Mouse (Mus musculus) embryo, embryonic 10.5 days (tissue): ENCODE measurements around the gene Zfp609.
"Not testable (repeated sequence)": the region's sequence is repeated elsewhere in the genome, so short reads cannot be mapped to it uniquely, and the experiment has no call there.

Experiments used
- DNase-seq: peaks from one replicate; pipeline ENCODE4 v3.0.0-alpha.2; 2015; ENCODE audit warnings: low spot score

Zfp609 gene

DNA sequence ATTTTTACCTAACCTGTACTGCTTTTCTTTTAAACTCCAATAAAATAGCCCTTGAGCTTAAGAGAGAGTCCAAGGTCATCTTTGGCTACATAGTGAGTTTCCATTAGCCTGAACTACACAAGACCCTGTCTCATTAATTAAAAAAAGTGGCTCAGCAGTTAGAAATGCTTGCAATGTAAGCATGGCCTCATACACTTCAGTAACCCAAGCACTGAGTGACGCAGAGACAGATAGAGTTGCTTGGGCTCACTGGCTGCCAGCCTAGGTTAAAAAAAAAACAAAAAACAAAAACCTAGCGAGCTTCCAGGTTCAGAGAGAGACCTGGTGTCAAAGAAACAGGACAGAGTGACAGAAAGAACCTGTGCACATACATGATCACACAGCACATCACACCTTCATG, 14.5 kb downstream of the Zfp609 start:
- no peak for DNase-seq

DNA sequence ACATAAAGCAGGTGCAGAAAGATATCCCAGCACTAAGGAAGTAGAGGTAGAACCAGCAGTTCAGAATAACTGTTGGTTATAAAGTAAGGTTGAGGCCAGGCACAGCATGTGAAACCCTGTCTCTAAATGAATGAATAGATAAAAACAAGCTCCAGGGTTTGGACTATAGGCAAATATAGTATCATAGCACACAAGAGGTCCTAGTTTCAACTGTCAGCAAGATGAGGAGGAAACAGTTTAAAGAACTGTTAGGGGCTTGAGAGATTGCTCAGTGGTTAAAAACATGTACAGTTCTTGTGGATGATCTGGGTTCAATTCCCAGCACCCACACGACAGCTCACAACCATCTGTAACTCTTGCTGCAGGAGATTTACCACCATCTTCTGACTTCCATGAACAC, 15.6 kb downstream of the Zfp609 start:
- no peak for DNase-seq

DNA sequence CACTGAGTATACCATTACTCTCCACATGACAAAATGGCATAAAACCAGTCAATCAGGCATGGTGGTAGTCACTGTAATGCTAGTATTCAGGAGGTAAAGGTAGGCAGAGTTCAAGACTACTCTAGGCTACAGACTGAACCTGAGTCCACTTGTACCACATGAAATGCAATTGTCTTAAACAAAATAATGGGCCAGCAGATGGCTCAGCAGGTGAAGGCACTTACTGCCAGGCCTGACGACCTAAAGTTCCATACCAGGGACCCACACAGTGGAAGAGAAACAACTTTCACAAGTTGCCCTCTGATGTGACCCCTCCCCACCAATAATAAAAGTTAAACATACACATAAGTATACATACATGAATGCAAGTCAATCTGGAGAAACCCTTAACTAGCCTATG, 19.5 kb downstream of the Zfp609 start:
- DNase-seq, result no peak

DNA sequence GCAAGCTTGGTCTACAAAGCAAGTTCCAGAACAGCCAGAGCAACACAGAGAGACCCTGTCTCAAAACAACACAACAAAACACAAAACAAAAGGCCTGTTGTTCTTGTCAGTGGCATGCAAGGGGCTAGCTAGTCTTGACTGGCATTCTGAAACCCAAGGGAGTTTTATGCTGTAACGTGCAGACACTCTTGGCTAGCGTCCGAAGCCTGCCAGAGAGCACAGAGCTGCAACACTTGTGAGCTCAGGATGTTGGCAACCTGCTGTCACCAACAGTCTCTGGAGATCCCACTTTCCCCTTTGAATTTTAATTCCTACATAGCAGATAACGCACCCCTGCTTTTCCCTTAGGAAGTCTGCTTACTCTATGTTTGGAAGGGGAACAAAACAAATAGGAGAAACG, 20.1 kb downstream of the Zfp609 start:
- DNase-seq, result no peak

DNA sequence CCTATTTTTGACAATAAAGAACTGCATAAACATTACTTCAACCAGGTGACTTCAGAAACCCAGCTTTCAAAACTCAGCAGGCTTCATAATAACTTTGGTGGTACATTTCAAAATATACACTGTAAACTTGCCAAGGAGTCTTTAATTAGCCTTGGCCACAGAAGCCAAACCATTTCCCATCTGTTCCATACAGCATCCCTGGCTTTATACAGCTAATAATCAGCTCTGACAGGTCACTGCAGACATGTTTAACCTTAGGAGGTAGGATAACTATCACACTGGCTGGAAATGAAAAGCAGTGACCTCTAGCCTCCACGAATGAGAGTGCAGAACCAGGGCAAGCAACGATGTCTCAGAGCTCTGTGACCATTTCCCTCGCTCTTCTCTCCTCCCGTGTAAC, 27.6 kb downstream of the Zfp609 start:
- no peak for DNase-seq

DNA sequence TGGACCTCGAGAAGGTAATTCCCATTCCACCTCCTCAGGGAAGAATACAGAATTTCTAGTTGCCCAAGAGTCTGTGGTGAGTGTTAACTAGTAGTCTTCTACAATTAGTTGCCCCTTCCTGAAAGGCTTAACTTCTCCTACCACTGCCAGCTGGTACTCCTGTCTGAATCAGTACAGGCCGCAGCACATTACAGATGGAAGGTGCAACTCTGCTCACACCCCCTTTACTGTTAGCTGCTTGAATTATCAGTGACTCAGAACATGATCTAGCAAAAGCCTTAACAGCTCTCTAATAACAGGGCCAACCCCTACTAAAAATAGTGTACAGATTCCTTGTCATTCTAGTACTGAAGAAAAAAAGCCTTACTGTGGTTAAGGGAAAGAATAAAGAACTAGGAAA, 31.7 kb downstream of the Zfp609 start:
- DNase-seq, result no peak

DNA sequence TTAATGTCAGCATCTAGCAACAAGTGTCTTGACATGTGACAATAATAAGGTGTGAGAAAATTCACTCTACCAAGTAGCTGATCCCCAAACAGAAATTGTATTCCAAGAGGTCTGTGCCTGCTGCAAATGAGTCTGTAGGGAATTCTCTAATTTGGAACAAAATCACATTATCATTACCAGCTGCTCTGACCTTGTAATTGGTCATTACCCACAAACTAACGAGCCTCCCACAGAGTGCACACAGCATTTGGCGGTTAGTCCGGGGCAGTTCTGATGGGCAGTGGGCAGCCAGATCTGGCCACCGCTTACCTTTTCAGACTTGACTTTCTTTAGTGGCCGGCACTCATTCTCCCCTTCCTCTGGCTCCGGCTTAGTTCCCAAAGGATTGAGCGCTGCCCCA, 33.1 kb downstream of the Zfp609 start:
- DNase-seq, result no peak

DNA sequence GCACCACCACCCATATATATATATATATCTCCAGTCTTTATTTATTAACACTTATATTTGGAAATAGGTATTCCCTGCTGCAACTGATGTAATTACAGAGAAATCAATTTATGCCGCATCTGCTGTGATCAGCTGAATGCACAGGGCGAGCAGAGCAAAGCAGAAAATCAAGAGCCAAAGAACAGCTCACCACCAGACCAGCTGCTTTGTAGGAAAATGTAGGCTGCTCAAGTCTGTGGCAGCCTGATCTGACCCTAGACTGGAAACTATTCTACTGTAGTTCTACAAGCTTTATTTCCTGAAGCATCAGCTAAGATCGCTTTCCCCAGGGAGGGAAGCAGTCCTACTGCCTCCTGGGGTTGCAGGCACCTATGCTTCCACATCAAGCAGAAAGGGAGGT, 33.9 kb downstream of the Zfp609 start:
- DNase-seq, result no peak

DNA sequence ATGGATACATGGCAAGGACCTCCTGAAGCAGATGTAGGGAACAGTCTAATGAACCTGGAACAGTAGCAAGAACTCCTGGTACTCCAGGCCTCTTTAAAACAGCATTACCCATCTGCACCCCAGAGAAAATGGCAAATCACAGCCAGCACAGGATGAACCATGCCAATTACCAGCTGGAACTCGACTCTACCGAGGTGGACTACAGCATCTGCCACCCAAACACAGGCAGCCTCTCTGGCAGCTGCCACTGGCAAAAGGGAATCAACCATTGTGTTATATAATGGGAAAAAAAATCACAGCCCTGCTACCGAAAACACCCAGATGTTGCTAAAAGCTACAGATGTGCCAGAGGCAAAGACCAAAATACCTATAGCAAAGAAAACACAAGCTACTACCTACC, 34.3 kb downstream of the Zfp609 start:
- no peak for DNase-seq

DNA sequence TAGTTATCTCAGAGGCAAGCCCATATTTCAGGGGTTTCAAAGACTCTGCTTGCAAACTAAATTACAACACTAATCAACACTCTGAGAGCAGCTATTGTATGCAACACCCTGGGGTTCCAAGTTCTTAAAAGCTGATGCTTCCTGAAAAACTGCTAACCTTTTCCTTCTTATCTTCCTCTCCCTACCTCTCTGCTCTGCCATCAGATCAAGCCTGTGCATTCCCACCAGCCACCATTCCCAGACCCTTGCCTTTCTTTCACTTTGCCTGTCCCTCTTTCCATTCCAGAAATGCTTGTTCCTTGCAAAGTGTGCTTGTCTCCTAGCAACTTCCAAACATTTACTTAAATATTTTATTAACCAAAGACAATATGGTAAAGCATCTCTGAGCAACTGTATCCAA, 35.5 kb downstream of the Zfp609 start:
- DNase-seq, result no peak

DNA sequence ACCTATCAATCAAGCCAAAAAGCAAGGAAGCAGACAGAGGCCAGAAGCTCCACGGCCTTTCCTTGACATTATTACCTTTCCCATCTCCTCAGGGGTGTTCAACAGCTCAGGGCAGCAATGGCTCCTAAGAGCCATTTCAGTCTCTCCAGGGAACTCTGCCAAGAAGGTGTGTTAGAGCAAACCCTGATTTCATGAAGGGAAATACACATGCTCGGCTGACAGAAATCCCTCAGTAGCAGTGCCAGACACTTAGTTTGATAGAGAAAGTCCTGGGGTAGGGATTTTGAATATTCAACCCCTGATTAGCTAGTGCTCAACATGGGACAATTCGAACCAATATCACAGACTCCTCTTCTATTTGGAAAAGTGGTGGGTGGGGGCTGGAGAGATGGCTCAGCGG, 36.3 kb downstream of the Zfp609 start:
- no peak for DNase-seq

DNA sequence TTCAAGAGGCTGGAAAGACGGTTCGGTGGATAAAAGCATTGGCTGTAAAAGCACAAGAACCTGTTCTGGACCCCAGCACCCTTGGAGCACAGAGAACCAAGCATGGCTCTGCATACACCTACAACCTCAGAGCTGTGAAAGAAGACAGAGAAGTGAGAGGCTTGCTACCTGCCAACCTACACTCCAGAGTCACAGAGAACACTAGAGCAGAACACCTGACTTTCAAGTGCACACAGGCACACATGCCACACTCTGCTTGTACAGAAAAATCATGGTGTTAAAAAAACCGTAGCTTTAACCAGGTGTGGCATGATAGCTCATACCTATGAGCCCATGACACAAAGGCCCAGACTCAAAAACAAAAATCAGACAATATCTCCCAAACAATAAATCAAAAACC, 37.6 kb downstream of the Zfp609 start:
- DNase-seq, result no peak

DNA sequence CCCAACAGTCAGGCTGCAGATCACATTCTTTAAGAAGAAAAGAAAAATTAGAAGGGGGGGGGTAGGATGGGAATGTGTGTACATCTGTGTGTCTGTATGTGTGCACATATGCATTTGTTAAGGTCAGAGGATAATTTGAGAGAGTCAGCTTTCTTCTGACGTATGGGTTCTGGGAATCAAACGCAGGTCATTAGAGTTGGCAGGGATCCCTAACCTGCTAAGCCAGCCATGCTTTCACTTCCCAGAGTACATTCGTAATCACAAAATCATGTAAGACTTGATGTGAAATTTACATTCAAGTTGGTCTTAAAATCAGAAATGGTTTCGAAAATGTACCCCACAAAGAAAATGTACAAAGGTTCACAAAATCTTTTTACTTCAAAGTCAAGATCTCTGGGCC, 38.8 kb downstream of the Zfp609 start:
- DNase-seq, result no peak

DNA sequence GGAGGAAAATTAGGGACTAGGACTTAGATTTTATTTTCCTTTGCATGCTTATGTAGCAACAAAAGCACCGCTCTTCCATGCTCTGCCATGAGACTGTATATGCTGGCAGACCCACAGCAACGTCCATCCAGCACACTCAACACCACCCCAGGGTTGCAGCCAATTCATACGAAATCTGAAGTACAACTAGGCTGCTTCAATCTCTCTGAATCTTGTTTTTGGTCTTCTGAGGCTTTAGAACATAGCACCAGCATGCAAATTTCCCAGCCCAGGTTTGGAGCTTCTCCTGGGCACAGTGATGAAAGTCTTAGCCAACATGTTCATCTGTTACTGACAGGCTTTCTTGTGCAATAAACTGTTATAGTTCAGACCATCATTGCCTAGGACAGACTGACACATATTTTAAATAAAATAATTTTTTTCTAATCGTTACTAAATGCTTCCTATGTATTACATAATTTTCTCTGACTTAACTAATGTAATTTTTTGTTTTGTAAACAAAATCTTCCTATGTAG, 39.5 kb downstream of the Zfp609 start:
- DNase-seq, result no peak

DNA sequence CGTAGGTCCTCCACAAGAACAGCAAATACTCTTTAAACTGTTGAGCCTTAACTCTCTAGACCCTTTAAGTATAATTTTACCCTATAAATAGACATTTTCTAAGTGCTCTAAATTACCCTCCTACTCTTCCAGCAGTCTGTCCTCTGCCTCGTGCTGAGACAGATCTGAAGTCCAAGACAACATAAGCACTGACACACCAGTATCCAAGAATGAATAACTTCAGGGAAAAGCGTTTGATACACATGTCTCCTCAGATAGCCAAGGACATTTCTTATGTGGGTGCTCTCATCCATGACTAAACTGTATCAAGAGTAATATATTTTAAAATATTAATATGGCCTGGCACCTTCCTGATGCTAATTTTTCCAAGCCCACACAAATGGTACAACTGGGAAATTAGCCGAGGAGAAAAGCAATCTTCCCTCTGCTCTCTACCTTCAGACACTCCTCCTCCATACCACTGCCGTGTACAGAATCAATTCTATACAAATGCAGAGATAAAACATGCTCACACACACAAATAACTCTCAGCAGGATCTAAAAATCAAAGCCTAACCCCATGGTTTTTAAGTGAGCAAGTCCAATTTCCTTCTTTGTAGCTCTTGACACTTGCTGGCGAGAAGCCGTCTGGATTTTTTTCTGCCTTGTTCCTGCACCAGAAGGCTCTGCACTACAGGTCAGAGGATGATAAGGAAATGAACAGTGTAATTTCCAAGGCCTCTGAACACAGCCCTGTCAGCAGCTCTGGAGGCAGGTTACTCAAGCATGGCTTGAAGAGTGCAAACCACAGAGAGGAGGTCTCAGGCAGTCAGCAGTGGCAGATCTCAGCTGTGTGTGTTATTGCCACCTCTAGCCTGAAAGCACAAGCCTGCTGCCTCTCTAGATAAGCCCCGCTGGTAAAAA, 40.2 kb downstream of the Zfp609 start:
- DNase-seq, result peak; percentile 18

DNA sequence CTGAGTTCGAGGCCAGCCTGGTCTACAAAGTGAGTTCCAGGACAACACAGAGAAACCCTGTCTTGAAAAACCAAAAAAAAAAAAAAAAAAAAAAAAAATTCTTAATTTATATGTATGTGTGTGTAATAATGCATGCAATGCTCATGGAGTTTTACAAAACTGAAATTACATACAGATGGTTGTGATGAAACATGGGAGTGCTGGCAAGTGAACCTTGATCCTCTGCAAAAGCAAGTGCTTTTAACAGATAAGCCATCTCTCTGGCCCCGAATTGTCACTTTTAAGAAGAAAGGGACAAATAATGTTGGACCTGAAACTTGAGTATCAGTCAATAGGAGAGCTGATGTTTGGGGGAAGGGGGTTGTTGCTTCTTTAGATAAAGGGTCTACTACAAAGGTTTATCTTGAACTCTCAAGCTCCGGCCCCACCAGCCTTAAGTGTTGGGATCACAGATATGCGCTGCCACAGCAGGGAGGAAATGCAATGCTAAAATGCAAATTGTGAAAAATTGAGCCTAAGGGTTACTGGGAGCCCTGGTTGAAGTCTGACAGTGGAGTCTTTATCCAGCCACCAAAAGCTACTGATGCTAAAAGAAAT, 41.5 kb downstream of the Zfp609 start:
- DNase-seq, result no peak

DNA sequence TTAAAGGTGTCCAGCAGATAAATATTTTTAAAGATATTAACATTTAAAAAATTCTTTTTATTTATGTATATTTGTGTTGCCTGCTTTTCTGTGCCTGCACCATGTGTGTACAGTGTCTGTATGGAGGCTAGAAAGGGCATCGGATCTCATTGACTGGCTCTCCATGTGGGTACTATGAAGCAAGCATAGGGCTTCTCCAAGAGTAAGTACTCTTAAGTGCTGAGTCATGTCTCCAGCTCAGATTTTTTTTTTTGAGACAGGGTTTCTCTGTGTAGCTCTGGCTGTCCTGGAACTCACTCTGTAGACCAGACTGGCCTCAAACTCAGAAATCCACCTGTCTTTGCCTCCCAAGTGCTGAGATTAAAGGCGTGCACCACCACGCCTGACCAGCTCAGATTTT, 47.7 kb downstream of the Zfp609 start:
- DNase-seq, result not testable (repeated sequence)

DNA sequence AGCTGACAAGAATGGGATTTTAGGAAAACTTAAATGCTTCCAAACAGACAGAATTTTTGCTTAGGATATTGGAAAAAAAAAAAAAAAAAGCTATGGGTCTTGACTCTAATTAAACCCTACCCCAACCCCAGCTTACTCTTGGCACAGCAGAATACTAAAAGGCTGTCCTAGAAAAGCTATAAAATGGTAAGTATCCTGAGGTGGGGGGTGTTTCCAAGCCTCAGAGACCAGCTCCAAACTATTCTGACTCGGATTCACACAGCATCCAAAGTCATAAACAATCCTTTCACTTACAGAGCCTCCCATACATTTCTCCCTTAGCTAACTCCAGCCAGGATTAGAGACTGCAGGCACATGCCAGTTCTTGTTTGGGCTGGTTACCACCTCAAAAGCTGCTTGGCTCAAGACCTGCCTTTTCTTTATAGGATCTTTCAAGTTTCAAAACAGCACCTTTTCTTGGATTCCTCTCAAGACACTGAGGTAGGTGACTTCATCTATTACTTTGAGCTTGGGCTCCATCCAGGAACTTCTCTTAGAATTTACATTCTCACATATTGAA, 50.4 kb downstream of the Zfp609 start:
- DNase-seq, result no peak

DNA sequence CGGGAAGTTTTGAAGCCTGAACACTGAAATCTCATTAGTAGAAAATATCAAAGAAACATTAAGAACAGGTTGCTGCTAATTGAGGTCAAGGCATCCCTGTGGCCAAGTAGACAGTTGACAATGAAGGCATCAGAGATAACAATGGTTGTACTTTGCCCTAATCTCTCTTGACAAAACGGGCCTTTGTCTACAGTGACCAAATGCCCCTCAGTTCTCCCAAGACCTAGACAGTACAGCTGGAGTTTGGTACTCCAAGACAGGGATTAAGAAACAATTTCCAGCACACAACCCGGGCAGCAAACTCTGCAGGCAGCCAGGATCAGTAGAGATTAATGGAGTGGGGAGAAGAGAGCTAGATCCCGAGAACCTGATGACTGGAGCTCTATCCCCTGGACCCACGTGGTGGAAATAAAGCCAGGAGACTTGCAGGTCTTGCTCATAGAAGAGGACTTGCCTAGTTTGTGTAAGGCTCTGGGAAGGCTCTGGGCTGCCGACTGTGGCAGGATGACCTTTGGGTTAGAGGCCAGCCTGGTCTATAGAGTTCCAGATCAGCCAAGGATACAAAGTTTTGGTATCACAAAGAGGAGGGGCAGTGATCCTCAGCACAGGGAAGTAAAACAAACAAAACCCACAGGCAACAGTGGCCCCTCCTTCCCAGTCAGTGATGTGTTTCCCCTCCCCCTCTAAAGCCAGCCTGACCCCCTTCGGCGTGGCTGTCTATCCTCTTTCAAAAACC, 51.1 kb downstream of the Zfp609 start:
- DNase-seq, result peak; percentile 47

DNA sequence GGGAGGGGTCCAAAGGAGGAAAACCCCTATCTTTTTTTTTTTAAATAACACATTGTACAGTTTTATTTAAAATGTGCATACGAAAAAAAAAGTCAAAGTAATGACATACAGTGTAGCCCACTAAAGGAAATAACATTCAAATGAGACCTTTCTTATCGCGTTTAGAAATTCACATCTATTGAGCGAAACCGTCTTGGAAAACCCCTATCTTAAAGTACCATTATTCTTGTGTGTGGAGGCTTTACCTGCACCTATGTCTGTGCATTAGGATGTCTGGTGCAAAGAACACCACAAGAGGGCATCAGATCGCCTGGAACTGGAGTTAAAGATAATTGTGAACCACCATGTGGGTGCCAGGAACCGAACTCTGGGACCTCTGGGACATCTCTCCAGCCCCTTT, 53.6 kb downstream of the Zfp609 start:
- DNase-seq, result no peak

DNA sequence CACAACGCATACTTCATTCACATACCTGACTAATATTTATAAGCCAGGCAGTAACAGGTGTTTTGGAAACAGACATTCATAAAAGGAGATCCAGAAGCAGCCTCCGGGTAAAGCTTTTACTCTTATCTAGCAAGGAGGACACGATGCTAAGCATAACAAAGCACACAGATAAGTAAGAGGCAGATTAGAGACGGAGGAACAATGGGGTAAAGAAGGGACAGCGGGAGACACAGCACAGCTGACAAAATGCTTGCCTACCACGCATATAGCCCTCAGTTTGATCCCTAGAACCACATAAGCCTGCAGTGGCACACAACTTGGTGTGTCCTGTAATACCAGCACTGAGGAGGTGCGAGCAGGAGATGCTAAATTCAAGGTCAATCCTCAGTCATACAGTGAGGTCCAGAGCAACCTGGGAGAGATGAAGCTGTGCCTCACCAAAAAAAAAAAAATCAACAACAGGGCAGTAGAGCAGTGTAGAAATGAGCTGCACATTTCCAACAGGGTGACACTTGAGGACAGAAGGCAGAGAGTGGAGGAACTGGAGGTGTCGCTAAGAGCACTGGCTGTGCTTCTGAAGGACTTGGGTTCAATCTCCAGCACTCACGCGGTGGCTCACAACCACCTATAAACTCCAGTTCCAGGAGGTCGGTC, 56.2 kb downstream of the Zfp609 start:
- no peak for DNase-seq

DNA sequence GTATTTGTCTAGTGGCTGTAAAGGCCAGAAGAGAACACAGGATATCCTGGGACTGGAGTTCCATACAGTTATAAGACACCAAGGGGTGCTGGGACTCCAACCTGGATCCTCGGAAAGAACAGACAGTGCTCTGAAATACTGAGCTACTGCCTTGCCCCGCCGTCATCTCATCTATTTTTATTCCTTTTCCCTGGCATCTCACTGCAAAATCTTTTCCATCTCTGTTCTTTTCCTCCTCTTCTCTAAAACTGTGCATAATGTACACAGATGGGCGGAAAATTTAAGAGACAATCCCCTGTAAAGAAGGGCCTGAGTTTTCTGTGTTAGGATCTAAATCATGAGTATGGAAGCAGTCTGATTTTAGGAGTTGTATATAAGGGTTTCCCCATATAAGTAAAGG, 64.6 kb downstream of the Zfp609 start:
- DNase-seq, result no peak
